Mouse (Mus musculus): ENCODE data around the gene Gabrb1.
"Not testable (repeated sequence)": the region's sequence is repeated elsewhere in the genome, so short reads cannot be mapped to it uniquely, and the experiment has no call there.

The Gabrb1 gene

DNA sequence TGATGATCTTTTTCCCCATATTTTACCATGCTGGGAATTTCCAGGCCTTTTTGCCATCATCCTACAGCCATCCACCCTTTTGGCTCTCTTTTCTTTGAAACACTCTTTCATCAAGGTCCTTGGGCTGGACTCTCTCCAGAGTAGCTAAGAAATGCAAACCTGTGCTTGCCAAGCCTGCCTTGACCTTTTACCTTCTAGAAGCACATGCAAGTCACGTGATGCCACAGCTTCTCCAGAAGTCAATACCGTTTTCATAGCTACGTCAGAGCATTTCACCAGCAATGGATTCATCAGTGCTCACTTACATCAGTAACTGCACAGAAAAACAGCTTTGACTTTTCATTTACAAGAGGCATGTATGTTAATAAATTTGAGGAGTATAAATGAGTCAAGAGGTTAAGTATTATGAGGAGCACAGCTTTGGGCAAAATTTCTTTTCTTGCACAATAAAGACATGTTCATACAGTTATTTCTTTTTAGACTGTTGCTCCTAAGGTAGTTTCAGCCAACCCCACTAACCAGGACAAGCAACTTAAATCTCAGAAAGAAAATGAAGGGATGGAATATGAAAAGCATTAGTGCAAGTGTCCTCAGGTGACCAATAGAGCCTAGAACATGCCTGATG is 346.0 kb downstream of the Gabrb1 start:
- in situ Hi-C loops (cut with MboI; ENCODE audit: low sequenced_read_pairs) = no loop called here

DNA sequence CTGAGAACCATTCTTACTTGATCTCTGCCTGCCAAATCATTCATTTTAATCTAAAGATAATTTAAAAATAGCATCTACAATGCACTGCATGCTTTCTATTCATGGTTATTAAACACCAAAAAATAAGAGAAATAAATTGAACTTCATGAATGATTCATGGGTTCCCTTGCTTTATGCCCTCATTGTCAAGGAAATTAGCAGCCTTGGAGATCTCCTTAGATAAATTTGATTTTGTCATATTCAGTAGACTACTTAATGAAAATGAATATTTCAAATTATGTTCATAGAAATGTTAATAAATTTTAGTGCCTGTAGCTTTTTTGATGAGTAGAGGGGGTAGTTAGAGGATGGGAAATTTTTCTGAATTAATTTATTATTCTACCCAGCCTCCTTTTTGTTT is 379.0 kb downstream of the Gabrb1 start:
- in situ Hi-C loops (cut with MboI; ENCODE audit: low sequenced_read_pairs) = no loop called here

DNA sequence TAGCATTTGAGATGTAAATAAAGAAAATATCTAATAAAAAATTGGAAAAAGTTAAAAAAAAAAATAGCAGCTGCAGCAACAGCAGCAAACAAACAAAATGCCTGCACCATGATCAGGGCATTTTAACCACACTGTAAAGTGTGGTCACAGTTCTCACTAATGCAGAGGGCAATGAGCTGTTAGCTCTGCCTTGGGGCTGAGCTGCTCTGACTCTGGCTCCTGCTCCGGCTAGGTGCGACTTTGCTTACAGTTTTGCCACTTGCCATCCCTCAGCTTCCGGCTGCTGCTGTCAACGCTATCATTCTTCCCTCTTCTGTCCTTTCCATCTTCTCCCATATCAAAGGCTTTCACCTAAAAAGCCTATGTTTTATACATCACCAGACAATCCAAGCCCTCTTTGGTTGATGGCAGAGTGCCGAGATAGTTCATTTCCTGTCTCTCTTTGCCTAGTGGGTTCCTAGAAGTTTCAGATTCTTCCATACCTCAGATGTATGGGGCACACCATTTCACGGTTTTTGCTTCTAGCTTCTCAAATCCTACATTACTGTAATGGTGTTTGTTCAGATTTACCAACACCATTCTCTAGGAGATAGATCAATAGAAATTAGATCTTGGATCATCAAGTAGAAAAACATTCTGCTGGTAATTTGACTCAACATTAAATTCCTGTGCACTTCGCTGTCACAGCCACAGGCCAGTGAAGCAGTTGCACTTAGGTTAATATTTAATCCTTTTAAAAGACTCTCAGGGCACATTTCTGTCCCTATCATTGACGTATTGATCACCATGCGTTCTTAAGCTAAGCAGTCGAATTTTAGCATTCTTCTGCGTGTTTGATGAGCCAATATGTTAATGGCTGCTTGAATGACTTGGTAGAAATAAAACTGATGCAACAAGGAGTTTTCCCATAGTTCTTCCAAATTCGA is 385.6 kb downstream of the Gabrb1 start:
- in situ Hi-C loops (cut with MboI; ENCODE audit: low sequenced_read_pairs) = no loop called here

DNA sequence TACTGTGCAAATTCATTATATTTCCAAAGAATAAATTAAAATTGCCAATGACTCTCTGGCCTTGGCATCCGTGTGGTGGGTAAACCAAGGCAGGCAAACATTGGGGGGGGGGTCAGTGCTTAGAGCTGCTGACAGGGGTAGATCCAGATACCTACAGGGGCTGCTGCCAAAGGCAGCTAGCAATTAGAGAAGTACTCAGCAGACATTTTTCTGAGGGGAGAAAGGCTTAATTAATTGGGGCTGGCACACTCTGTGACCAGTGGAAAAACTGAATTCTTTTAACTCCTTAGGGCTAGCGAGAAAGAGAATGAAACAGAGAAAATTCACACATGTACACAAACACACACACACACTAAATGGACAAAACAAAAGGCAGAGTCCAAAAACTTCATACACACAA is 388.3 kb downstream of the Gabrb1 start:
- in situ Hi-C loops (cut with MboI; ENCODE audit: low sequenced_read_pairs) = no loop called here

DNA sequence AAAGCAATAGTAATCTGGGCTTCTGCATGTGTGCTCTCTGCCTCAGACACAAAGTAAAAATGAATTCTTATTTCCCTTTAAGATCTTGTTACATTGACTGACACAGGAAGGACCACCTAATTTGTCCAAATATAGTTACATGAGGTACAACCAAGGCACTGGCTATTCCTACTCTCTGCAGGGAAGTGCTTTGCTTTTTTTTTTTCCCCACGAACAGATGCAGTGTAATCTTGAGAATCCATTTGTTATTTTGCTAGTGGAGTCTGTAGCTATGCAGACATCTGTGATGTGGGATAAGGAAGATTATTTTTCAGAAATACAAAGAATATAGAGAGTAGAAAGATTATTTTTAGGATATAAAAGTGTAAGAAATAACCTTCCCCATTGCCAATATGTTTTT is 406.2 kb downstream of the Gabrb1 start:
- in situ Hi-C loops (cut with MboI; ENCODE audit: low sequenced_read_pairs) = no loop called here

DNA sequence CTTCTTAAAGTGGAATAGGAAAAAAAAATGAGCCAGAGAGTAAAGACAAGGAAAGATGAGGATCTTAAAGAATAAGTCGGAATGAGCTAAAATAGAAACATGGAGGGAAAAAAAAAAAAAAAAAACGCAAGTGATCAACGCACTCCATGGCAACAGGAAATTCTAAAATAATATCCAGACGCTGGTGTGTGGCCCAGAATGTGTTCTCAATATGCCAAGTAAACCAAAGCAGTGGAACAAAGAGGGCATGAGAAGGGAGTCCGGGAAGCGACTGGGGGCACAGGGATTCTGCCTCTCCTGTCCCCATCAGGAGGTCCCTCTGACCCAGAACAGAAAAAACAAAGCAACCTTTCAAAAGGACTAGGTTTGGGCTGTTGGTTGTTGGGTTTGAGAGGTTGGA is 410.9 kb downstream of the Gabrb1 start:
- in situ Hi-C loops (cut with MboI; ENCODE audit: low sequenced_read_pairs) = no loop called here

DNA sequence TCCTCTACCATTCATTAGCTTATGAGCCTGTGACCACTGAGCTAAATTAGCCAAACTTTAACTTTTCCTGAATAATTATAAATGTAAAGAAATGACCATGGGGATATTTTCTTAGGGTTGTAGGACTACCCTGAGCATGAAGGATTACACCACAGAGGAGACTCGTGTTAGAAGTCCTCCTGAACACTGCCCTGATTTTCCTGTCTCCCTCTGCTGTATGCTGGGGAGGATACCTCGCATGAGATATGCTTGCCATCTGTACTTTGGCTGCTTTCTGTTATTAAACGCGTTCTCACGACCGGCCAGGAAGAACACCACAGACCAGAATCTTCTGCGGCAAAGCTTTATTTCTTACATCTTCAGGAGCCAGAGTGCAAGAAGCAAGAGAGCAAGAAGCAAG is 411.5 kb downstream of the Gabrb1 start:
- in situ Hi-C loops (cut with MboI; ENCODE audit: low sequenced_read_pairs) = not testable (repeated sequence)

DNA sequence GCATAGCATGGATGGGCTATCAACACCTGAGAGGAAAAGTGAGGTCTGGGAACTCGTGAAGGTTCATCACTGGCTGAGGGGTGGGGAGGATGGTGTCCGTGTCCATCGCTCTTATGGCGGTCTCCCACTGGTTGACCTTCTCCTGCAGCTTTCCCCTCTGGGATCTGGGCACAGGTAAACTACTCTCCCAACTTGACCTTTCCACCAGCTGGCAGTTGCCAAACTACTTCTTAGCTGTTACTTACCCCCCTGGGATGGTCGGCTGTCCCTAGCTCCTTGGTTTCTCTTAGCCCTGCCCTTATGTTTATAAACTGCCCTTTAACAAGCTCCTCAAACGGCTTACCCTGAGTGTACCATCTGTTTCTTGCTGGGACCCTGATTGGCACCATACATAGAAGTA is 418.9 kb downstream of the Gabrb1 start:
- in situ Hi-C loops (cut with MboI; ENCODE audit: low sequenced_read_pairs) = loop anchor here (25.0 kb wide), 1 partner anchor 564 kb away; no protein-coding TSS in a partner anchor

DNA sequence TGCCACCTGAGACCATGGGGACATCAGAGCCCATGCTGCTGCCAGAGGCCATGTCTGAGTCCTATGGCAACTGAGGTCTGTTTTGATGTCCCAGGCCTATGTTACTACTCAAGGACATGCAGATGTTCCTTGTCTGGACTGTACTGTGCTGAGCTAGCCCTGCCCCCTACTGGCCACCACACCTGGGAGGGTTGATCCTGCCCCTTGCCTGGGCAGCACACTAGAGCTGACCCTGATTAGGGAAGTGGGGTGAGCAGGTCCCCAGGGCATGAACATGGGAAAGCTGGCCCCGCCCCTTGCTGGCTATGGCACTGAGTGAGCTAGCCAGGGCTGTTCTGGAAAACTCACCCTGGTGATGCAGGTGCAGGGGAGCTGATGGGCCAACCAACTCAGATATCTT is 428.6 kb downstream of the Gabrb1 start:
- in situ Hi-C loops (cut with MboI; ENCODE audit: low sequenced_read_pairs) = loop anchor here (25.0 kb wide), 1 partner anchor 574 kb away; no protein-coding TSS in a partner anchor

DNA sequence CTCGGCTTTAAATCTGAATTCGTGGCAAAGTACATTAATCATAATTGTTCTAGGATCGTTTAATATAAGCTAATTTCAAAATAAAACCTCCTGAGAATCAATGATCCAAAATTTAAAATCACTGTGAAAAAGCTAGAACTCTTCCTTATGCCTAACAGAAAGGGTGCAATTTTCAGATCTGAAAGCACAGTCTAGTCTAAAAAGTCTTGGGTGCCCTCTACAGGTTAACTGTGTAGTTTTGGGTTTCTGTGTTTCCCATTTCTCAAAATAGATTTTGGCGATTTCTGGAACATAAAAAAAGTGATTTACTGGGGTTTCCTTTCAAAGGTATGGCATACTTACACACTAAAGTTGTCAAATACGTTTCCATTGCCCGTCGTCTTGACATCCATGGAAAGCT is 436.7 kb downstream of the Gabrb1 start:
- in situ Hi-C loops (cut with MboI; ENCODE audit: low sequenced_read_pairs) = loop anchor here (25.0 kb wide), 1 partner anchor 582 kb away; no protein-coding TSS in a partner anchor

DNA sequence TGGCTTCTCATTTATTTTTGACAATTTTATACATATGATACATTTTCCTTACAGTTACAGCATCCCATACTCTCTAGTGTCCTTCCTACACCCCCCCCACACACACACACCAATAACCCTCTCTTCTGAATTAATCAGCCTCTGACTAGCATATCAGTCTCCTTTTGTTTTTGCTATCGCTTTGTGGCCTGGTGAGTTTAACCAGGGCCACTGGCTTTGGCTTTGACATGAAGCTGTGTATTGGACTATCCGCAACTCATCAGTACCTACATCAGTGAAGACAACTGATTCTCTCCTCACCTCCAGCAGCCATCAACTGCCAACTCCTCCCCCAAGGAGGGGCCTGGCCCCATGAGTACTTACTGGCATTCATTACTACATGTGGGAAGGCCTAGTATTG is 437.1 kb downstream of the Gabrb1 start:
- in situ Hi-C loops (cut with MboI; ENCODE audit: low sequenced_read_pairs) = loop anchor here (25.0 kb wide), 1 partner anchor 583 kb away; no protein-coding TSS in a partner anchor

DNA sequence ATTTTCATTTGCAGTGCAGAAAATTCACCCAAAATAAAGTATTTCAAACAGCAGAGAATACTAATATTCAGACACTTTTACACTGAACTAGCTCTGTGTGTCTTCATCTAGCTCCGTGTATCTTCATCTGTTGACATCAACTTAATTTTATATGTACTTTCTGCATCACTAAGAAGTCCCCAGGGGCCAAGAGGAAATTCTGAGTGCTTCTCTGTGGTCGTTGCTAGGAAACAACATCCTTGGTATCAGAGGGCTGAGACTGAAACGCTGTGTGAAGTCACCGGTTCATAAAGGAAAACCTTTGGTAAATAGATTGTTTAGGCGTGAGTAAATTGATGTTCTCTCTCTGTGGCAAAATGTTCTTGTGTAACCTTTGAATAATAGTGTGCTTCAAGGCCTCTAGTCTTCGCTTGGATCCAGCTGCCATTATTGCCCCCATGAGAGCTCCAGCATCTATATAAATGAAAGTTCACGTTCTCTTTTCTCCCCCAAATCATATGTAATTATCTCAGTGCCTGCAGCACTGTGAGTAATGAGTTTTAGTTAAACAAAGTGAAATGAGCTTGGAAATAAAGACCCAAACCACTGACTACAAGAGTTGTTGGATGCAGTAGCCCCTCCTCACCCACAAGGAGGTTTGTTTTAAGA is 446.5 kb downstream of the Gabrb1 start:
- in situ Hi-C loops (cut with MboI; ENCODE audit: low sequenced_read_pairs) = no loop called here

DNA sequence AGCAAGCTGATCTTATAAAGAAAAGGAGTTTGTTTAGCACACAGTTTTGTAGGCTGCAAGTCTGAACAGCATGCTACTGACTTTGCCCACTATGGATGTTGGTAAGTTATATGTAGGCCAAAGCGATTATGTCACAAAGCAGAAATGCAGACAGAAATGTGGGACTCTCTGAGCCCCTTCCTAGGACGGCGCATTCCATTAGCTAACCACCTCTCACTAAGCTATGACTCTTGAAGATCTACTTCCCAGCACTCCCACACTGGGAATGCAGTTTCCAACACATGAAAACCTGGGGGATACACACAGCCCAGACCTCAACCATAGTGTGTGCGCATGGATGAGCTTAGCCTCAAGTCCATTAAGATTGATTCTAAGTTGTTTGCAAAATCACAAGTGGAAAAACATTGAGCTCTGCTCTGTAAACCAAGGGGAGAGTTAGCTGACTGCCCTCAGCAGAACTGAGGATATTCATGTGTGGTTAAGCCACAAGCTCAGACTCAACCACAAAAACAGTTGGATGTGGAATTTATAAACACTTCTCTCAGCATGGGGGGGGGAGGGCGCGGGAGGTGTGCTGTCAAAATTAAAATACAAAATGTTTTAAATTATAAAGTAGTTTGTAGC is 464.6 kb downstream of the Gabrb1 start:
- in situ Hi-C loops (cut with MboI; ENCODE audit: low sequenced_read_pairs) = no loop called here

DNA sequence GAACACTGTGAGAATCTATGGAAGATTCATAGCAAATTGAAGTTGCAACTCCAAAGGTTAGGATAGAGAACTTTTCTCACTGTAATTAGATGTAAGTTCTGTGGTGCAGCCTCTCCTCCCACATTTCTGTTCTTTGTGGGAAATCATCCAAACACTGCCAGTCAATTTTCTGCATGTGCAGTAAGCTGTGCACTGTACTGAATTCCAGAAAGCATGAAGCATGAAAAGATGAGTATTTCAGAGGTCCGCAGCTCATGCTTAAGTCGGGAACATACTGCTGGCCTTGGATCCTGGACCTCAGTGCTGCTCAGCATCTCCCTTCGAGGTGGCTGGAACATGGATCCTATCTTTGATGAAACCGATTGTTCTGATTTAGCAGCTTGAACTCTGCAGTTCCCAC is 468.8 kb downstream of the Gabrb1 start:
- in situ Hi-C loops (cut with MboI; ENCODE audit: low sequenced_read_pairs) = no loop called here

DNA sequence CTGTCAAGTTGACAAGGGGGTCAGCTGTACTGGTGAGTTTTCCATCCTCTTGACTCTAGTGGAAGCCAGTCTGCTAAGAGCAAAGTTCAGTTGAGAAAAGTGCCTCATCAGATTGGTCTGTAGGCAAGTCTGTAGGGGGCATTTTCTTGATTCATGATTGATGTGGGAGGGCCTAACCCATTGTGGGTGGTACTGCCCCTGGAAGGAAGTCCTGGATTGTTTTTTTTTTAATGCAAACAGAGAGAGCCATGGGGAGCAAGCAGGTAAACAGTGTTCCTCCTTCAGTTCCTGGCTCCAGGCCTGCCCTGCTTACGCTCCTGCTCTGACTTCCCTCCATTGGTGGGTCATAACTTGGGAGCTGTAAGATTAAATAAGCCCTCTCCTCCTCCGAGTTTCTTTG is 476.0 kb downstream of the Gabrb1 start:
- in situ Hi-C loops (cut with MboI; ENCODE audit: low sequenced_read_pairs) = no loop called here

DNA sequence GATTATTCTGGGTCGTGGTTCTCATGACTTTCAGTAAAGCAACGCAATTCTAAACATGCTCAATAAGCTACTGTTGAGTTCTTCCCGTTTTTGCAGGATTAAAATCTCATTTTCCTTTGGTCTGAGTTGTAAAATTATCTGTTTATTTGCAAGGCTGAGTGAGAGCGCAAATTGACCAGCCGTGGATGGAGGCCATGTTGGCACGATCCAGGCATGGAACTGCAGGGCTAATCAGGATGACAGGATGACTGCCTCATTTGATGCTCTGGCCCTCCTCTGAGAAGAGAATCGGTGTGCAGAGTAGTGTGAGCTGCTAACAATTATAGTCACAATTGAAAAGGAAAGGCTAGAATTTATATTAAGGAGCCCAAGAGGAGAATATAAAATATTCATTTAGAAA is 480.3 kb downstream of the Gabrb1 start:
- in situ Hi-C loops (cut with MboI; ENCODE audit: low sequenced_read_pairs) = no loop called here

DNA sequence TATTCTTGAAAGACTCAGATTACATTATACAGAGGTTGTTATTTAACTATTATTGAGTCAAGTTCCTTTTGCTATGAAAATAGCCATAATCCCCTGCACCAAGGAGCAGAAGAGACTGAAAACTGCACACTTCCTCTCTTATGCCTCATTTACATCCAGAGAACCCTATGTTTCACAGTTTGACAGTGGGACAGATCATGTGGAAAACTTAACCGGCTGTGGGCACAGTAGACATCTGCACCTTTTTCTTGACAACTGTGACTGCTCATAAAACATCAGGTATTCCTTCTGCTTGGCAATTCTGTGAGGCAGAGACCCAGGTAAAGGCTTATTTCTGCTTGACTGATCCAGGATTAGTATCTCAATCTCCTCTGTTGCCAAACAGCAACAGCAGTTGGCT is 481.7 kb downstream of the Gabrb1 start:
- in situ Hi-C loops (cut with MboI; ENCODE audit: low sequenced_read_pairs) = no loop called here

DNA sequence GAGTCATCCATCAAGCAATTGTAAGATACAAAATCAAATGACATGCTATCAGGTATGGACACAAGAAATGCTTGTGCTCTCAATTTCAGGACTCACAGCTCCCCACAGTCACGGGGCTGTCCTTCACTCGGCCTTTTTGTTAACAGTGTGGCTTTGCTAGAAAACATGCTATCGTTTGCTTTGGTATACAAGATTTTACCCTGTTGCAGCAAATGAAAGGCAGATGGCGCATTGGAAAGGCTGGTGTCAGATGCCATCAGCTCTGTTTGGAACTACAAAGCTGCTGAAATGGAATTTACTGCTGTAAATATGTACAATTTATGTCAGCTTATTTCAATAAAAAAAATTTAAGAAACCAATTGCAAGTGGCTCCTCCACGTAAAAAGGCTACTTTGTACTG is 490.8 kb downstream of the Gabrb1 start:
- in situ Hi-C loops (cut with MboI; ENCODE audit: low sequenced_read_pairs) = no loop called here

DNA sequence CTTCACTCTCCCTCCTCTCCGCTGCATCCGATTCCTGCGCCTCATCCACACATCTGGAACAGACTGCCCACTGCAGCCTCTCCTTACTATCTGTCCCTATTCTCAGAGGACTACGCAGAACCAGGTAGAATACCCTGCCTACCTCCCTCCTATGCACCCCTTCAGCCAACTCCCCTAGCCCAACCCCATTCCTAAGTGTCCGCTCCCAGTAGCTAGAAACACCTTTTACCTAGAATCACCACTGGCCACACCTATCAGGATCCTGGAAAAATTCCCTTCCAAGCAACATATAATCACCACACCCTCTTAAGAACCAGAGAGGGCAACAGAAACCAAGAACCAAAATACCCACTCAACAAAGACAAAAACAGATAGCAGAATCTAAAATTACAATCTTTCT is 493.0 kb downstream of the Gabrb1 start:
- in situ Hi-C loops (cut with MboI; ENCODE audit: low sequenced_read_pairs) = no loop called here

DNA sequence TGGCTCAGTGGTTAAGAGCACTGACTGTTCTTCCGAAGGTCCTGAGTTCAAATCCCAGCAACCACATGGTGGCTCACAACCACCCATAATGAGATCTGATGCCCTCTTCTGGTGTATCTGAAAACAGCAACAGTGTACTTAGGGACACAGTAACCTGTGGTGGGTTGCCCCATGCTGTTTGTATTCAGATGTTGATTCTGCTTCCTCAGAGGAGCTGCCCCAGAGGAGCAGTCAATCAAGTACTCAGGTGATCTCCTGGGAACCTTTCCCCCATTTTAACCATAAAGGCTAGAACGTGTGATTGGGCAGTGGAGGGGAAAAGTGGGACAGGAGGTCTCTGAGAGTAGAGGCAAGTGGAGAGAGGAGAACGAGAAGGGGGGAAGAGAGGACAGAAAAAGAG is 497.8 kb downstream of the Gabrb1 start:
- in situ Hi-C loops (cut with MboI; ENCODE audit: low sequenced_read_pairs) = not testable (repeated sequence)

DNA sequence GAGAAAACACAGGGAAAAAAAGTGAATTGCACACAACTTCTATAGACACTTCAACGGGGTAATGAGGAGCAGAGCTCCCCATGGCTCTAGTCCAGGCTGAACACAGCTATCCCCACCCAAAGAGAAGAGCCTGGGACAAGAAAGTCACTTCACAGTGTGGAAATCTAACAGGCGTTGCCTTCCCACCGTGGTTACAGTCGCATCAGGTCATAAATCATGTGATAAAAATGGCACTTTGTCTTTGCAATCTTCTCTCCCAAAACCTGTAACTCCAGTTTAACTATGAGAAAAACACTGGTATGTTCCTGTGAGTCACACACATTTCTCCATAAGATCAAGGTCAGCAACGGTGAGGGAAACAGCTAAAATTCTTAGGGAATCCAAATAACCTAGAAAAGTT is 498.7 kb downstream of the Gabrb1 start:
- in situ Hi-C loops (cut with MboI; ENCODE audit: low sequenced_read_pairs) = no loop called here
